Mouse (Mus musculus): Measurements from ENCODE around the gene Naxd. TPM values are rescaled to one million over a fixed set of nuclear protein-coding genes. Genes with fewer than 3 reads are reported as not detected.
"Not testable (repeated sequence)": the region's sequence is repeated elsewhere in the genome, so short reads cannot be mapped to it uniquely, and the experiment has no call there.

Gene Naxd
- polyA plus RNA-seq, 1 experiment from 2014 or later, result 132 TPM

DNA sequence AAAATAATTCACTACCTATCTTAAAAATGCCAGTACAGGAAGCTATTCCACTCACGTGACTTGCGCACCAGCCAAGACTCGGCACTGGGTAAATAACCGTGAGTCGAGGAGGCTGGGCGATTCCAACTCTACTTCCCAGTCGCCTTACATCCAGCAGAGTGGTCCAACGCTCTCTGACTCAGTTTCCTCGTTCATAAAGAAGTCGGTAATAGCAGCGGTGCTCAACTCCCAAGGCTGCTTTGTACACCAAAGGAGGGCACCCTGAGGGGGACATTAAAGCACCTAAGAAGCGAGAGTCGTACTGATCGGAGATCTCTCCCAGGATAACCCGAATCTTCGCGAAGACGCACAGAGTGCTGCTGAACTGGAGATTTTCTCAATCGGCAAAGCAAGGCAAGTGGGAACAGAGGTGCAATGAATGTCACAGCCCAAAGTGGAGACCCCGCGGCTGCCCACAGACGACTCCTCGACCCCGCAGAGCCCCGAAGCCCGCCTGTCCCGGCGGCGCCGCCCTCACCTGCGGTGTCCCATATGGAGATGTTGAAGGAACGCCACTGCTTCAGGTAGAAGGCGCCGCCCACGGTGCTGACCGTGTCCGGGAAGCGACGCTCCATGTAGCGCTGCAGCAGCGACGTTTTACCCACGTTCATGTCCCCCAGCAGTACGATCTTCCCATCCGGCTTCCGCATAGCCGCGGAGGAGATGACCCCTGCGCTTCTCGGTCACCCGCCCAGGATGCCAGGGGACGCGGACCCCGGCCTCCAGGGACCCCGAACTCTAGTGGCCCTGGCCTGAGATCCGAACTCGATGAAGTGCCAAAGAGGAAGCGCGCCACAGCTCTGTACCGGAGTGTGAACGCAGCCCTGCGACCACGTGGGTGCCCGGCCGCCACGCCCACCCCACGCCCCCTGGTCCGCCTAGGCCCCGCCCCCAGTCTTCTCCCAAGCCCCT, 19.2 kb upstream of the Naxd start, which contains the start of gene Rab20:
Gene Rab20 (minus strand): TSS at position 900 of the 951 bp plus-strand sequence.
- Histone ChIP-seq H3K27me3 (ENCODE audit: insufficient read depth, low read length) (peaks cover 10% of the 10 kb centered on the region; the same call in 1 of the 2 replicates), H3K27ac (ENCODE audit: low read length) (peak within 1 kb of the TSS; percentile 87), H3K36me3 (ENCODE audit: insufficient read depth, low read length) (no peaks in the 10 kb centered on the region), H3K9me3 (ENCODE audit: low read length) (no peaks in the 10 kb centered on the region), H3K9ac (replicated peaks; ENCODE audit: low read length) (peak within 1 kb of the TSS; percentile 76), H3K4me2 (replicated peaks; ENCODE audit: low read depth, low read length) (peak within 1 kb of the TSS; percentile 97), H3K4me1 (ENCODE audit: insufficient read depth, low read length) (peaks cover 62% of the 10 kb centered on the region), H3K4me3 (ENCODE audit: low read length) (peak within 1 kb of the TSS; percentile 71)
- under 1% methylated on average over 66 of the region's 69 CpGs for WGBS
- peak; percentile 65 for ATAC-seq (ENCODE audit: low FRiP score, low TSS enrichment)

DNA sequence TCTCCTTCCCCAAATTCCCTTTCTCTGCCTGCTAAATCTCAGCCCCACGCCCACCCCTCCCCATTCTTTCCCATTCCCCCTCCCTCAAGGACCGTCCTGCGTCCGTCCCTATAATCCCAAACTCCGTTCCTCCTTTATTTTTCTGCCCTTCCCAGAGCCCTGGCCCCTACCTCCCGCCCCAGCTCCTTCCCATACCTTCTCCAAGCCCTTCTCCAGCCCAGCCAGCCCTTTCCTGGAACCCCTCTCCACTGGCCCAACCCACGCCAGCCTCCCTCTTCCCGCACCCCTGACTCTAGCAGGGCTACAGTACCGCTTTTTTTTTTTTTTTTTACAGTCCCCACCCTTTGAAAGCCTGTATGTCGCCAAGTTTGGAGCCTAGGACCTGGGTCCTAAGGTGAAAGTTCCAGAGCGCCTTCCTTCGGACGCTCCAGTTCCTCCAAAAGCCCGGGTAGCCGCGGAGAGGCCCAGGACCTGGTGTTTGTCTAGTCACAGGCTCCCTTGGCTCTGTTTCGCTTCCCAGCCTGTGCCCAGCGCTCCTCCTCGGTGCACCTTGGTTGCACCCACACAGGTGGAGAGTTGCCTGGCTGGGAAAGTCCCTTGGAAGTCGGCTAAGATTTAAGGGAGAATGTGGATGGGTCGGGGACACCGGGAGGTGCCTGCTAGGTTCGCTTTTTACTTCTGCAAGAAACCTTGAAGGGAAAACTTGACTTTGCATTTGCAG, 18.3 kb upstream of the Naxd start:
- H3K36me3 ChIP-seq (ENCODE audit: insufficient read depth, low read length), result no peaks in the 10 kb centered on the region
- H3K4me2 ChIP-seq (replicated peaks; ENCODE audit: low read depth, low read length), result peak overlapping the region; percentile 97
- H3K27me3 ChIP-seq (ENCODE audit: insufficient read depth, low read length), result peaks cover 10% of the 10 kb centered on the region; the same call in 1 of the 2 replicates
- ATAC-seq (ENCODE audit: low FRiP score, low TSS enrichment), result peak; percentile 22
- H3K4me1 ChIP-seq (ENCODE audit: insufficient read depth, low read length), result peaks cover 54% of the 10 kb centered on the region
- peak overlapping the region; percentile 66 for H3K9ac ChIP-seq (replicated peaks; ENCODE audit: low read length)
- H3K9me3 ChIP-seq (ENCODE audit: low read length), result no peaks in the 10 kb centered on the region
- WGBS, result 3% methylated on average over 23 of the region's 23 CpGs
- H3K27ac ChIP-seq (ENCODE audit: low read length), result peak overlapping the region; percentile 87
- H3K4me3 ChIP-seq (ENCODE audit: low read length), result peak overlapping the region; percentile 71

DNA sequence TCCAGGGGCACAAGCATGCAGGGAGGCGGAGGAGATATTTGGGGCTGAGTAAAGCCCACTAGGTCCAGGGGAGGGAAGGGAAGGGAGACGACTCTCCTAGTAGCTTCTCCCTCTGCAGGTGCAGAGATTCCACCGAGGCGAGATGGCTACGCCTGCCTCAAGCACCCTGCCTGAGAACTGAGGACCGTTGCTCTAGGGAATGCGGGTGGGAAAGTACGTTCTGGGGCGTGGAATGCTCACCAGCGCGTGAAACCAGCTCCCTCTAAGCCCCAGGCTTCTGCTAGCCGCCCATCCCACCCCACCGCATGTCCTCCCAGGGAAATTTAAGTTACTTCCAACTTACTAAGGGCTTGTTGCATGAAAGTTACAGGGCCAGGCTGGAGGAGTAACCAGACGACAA, 17.7 kb upstream of the Naxd start:
- ATAC-seq (ENCODE audit: low FRiP score, low TSS enrichment), result 0 out of 2 replicates have a peak, but pooled peaks have one; percentile 17
- H3K4me2 ChIP-seq (replicated peaks; ENCODE audit: low read depth, low read length), result peak overlapping the region; percentile 97
- H3K27me3 ChIP-seq (ENCODE audit: insufficient read depth, low read length), result peaks cover 10% of the 10 kb centered on the region; the same call in 1 of the 2 replicates
- H3K27ac ChIP-seq (ENCODE audit: low read length), result peak overlapping the region; percentile 87
- no peaks in the 10 kb centered on the region for H3K9me3 ChIP-seq (ENCODE audit: low read length)
- H3K4me1 ChIP-seq (ENCODE audit: insufficient read depth, low read length), result peaks cover 47% of the 10 kb centered on the region
- 8% methylated on average over 14 of the region's 14 CpGs for WGBS
- H3K9ac ChIP-seq (replicated peaks; ENCODE audit: low read length), result 0 out of 2 replicates have a peak overlapping the region, but pooled peaks have one; percentile 28
- peak overlapping the region; percentile 71 for H3K4me3 ChIP-seq (ENCODE audit: low read length)
- H3K36me3 ChIP-seq (ENCODE audit: insufficient read depth, low read length), result no peaks in the 10 kb centered on the region

GRCm38 (mm10) chr8:11481876-11482275, 15.4 kb upstream of the Naxd start:
- 70% methylated on average over 3 of the region's 3 CpGs for WGBS
- H3K4me2 ChIP-seq (replicated peaks; ENCODE audit: low read depth, low read length), result no peak overlapping the region
- peaks cover 10% of the 10 kb centered on the region; the same call in 1 of the 2 replicates for H3K27me3 ChIP-seq (ENCODE audit: insufficient read depth, low read length)
- H3K4me1 ChIP-seq (ENCODE audit: insufficient read depth, low read length), result peaks cover 39% of the 10 kb centered on the region
- no peak overlapping the region for H3K4me3 ChIP-seq (ENCODE audit: low read length)
- no peaks in the 10 kb centered on the region for H3K36me3 ChIP-seq (ENCODE audit: insufficient read depth, low read length)
- H3K9me3 ChIP-seq (ENCODE audit: low read length), result no peaks in the 10 kb centered on the region
- no peak overlapping the region for H3K27ac ChIP-seq (ENCODE audit: low read length)
- no peak for ATAC-seq (ENCODE audit: low FRiP score, low TSS enrichment)
- no peak overlapping the region for H3K9ac ChIP-seq (replicated peaks; ENCODE audit: low read length)

DNA sequence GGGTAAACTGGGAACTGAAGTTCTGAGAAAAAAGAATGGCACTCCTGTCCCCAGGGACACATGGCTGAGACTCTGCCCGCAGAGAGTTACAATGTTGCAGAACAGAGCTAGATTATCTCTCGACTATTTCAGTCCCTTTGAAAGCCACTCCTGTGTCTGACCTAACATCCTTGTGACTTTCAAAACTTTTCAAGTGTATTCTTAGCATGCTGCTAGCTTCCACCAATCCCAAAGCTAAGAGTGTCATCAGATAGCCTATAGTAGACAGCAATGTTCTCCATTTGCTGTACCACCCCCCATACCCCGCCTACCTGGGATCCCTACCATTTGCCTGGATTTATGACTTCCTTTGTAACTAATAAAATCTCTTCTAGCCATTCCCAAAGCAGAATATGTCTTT, 14.8 kb upstream of the Naxd start:
- ATAC-seq (ENCODE audit: low FRiP score, low TSS enrichment), result no peak
- H3K4me3 ChIP-seq (ENCODE audit: low read length), result no peak overlapping the region
- H3K9ac ChIP-seq (replicated peaks; ENCODE audit: low read length), result no peak overlapping the region
- peak overlapping the region; percentile 7; the same call in 1 of the 2 replicates for H3K27ac ChIP-seq (ENCODE audit: low read length)
- H3K4me1 ChIP-seq (ENCODE audit: insufficient read depth, low read length), result peaks cover 35% of the 10 kb centered on the region
- no peaks in the 10 kb centered on the region for H3K9me3 ChIP-seq (ENCODE audit: low read length)
- 41% methylated on average over 3 of the region's 3 CpGs for WGBS
- H3K36me3 ChIP-seq (ENCODE audit: insufficient read depth, low read length), result no peaks in the 10 kb centered on the region
- no peak overlapping the region for H3K4me2 ChIP-seq (replicated peaks; ENCODE audit: low read depth, low read length)
- H3K27me3 ChIP-seq (ENCODE audit: insufficient read depth, low read length), result peaks cover 10% of the 10 kb centered on the region; the same call in 1 of the 2 replicates

GRCm38 (mm10) chr8:11486142-11486541, 11.2 kb upstream of the Naxd start:
- ATAC-seq (ENCODE audit: low FRiP score, low TSS enrichment), result peak; percentile 47; the same call in 1 of the 2 replicates
- WGBS, result 18% methylated on average over 7 of the region's 7 CpGs

DNA sequence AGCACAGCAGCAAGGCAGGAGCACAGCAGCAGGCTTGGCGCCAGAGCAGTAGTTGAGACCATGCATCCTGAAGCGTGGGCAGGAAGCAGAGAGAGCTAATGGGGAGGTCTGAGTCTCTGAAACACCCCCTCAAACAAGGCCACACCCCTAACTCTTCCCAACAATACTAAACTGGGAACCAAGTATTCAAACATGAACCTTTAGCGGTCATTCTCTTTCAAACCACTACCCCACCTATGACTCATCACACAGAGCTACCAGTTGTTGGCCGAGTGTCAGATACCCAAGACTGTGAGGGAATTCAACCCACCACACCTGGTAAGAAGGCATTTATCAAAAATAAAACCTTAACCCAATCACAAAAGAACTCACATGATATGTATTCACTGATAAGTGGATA, 10.1 kb upstream of the Naxd start:
- WGBS, result 72% methylated on average over 4 of the region's 4 CpGs
- H3K9me3 ChIP-seq (ENCODE audit: low read length), result no peaks in the 10 kb centered on the region
- no peak overlapping the region for H3K27ac ChIP-seq (ENCODE audit: low read length)
- no peak overlapping the region for H3K4me3 ChIP-seq (ENCODE audit: low read length)
- H3K36me3 ChIP-seq (ENCODE audit: insufficient read depth, low read length), result no peaks in the 10 kb centered on the region
- H3K4me2 ChIP-seq (replicated peaks; ENCODE audit: low read depth, low read length), result no peak overlapping the region
- no peak for ATAC-seq (ENCODE audit: low FRiP score, low TSS enrichment)
- no peak overlapping the region for H3K9ac ChIP-seq (replicated peaks; ENCODE audit: low read length)
- H3K4me1 ChIP-seq (ENCODE audit: insufficient read depth, low read length), result peaks cover 7% of the 10 kb centered on the region
- H3K27me3 ChIP-seq (ENCODE audit: insufficient read depth, low read length), result 0 out of 2 replicates have a peak, but pooled peaks cover 5% of the 10 kb centered on the region

More at GRCm38 (mm10) chr8:11486142-11486541, 11.2 kb upstream of the Naxd start:
- H3K9me3 ChIP-seq (ENCODE audit: low read length), result no peaks in the 10 kb centered on the region
- H3K9ac ChIP-seq (replicated peaks; ENCODE audit: low read length), result no peak overlapping the region
- H3K4me1 ChIP-seq (ENCODE audit: insufficient read depth, low read length), result peaks cover 15% of the 10 kb centered on the region
- no peak overlapping the region for H3K27ac ChIP-seq (ENCODE audit: low read length)
- no peak overlapping the region for H3K4me2 ChIP-seq (replicated peaks; ENCODE audit: low read depth, low read length)
- no peak overlapping the region for H3K4me3 ChIP-seq (ENCODE audit: low read length)
- H3K36me3 ChIP-seq (ENCODE audit: insufficient read depth, low read length), result no peaks in the 10 kb centered on the region
- H3K27me3 ChIP-seq (ENCODE audit: insufficient read depth, low read length), result 0 out of 2 replicates have a peak, but pooled peaks cover 5% of the 10 kb centered on the region

- not testable (repeated sequence) for H3K27ac ChIP-seq (ENCODE audit: low read length); H3K4me3 ChIP-seq (ENCODE audit: low read length); H3K9ac ChIP-seq (replicated peaks; ENCODE audit: low read length); H3K36me3 ChIP-seq (ENCODE audit: insufficient read depth, low read length); H3K4me2 ChIP-seq (replicated peaks; ENCODE audit: low read depth, low read length); ATAC-seq (ENCODE audit: low FRiP score, low TSS enrichment); H3K4me1 ChIP-seq (ENCODE audit: insufficient read depth, low read length); H3K9me3 ChIP-seq (ENCODE audit: low read length); H3K27me3 ChIP-seq (ENCODE audit: insufficient read depth, low read length)
- 84% methylated on average over 2 of the region's 2 CpGs for WGBS
These were observed 5.0 kb upstream of the Naxd start for GRCm38 (mm10) chr8:11492340-11492739.

GRCm38 (mm10) chr8:11498281-11498680, 975 bp downstream of the Naxd start:
- no peak for ATAC-seq (ENCODE audit: low FRiP score, low TSS enrichment)
- Histone ChIP-seq H3K36me3 (ENCODE audit: insufficient read depth, low read length) (peaks cover 4% of the 10 kb centered on the region), H3K27ac (ENCODE audit: low read length) (no peak overlapping the region), H3K9me3 (ENCODE audit: low read length) (no peaks in the 10 kb centered on the region), H3K4me2 (replicated peaks; ENCODE audit: low read depth, low read length) (peak overlapping the region; percentile 64), H3K4me3 (ENCODE audit: low read length) (peak overlapping the region; percentile 95), H3K27me3 (ENCODE audit: insufficient read depth, low read length) (no peaks in the 10 kb centered on the region), H3K4me1 (ENCODE audit: insufficient read depth, low read length) (peaks cover 18% of the 10 kb centered on the region), H3K9ac (replicated peaks; ENCODE audit: low read length) (peak overlapping the region; percentile 92)
- WGBS, result 76% methylated on average over 12 of the region's 12 CpGs

Measured in kidney, embryonic 16.5 days (tissue).